Mouse (Mus musculus): ENCODE data around the gene Igflr1. TPM values are rescaled to one million over a fixed set of nuclear protein-coding genes. Genes with fewer than 3 reads are reported as not detected.

Gene Igflr1
- total and polyA plus RNA-seq, 3 experiments, result 0.23 to 3.7 (median 0.75) TPM

DNA sequence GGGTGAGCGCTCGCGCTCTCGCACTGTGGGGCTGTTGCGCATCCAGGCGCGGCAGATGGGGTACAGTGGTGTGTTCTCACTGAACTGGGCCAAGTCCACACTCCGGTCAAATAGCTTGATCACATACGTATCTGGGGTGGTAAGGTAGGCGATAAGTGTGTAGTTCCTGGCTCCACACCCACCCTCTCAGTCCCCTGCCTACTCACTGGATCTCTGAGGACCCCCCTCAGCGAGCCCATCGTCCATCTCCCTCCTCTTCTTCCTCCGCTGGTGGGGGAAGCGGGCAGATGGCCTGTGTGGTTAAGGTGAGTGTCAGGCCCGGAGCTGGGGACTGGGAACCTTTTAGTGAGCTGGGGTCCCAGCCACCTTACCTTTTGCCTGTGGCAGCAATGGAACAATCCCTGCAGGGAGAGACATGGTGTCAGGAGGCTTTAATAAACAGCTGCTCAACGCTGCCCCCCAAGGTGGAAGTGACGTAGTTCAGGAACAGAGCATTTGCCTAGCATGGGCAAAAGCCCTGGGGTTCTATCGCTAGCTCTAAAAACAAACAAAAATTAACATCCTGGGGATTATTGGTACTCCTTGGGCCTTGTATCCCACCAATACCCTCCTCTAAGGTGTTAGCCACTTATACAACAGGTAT lies 8.2 kb upstream of the Igflr1 start:
- peaks cover 3% of the 10 kb centered on the region for H3K4me1 ChIP-seq (ENCODE audit: control insufficient read depth, insufficient read depth, low read length)
- H3K4me3 ChIP-seq, result no peak overlapping the region
- WGBS, result 92% methylated on average over 18 of the region's 18 CpGs
- H3K9ac ChIP-seq (ENCODE audit: low read depth, low read length), result no peak overlapping the region
- intact Hi-C loops (cut with DNase I), result no loop called here
- no peaks in the 10 kb centered on the region for H3K36me3 ChIP-seq (ENCODE audit: control insufficient read depth, insufficient read depth, low read length)
- H3K27me3 ChIP-seq (ENCODE audit: control insufficient read depth, insufficient read depth, low read length), result no peaks in the 10 kb centered on the region
- TF ChIP-seq CTCF (IDR thresholded peaks at IDR 0.05) (peak; percentile 44), EP300 (IDR thresholded peaks at IDR 0.05; ENCODE audit: insufficient read depth, low read depth, low read length) (no peak)
- H3K79me2 ChIP-seq (replicated peaks; ENCODE audit: control insufficient read depth, insufficient read depth, low read length), result no peaks in the 10 kb centered on the region
- DNase-seq, result no peak
- H3K27ac ChIP-seq, result no peak overlapping the region

DNA sequence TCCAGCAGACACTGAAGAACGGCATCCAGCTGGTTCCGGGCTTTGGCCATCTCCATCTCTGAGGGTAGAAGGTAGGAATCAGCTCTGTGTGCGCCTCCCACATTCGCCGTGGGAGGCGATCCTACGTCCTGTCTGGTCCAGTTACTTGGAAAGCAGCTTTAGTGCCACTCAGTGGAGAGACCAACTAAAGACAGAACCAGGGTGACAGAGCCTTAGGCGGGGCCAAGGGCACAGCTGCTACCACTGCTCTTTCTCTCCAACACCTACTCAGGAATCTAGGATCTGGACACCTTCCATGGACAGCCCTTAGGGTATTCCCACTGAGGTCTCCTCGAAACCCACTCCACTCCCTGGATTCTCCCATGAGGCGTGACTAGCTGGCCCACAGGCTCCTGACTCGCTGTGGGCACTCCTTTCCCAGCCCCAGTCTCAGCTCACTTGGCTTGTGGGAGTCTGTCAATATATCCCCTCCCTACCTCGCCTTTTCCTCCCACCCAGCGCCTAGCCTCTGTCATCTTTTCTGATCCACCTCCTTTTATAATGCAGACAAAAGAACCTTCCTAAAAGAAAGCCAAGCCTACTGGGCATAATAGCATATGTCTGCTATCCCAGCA lies 7.2 kb upstream of the Igflr1 start:
- TF ChIP-seq POLR2A (IDR thresholded peaks at IDR 0.05; ENCODE audit: insufficient read depth, low read depth, low read length), result no peak
- no peak for TF ChIP-seq EP300 (IDR thresholded peaks at IDR 0.05; ENCODE audit: insufficient read depth, low read depth, low read length)
- TF ChIP-seq CTCF (IDR thresholded peaks at IDR 0.05), result no peak
- Histone ChIP-seq H3K4me1 (ENCODE audit: control insufficient read depth, insufficient read depth, low read length) (peaks cover 3% of the 10 kb centered on the region), H3K9ac (ENCODE audit: low read depth, low read length) (no peak overlapping the region), H3K27me3 (ENCODE audit: control insufficient read depth, insufficient read depth, low read length) (no peaks in the 10 kb centered on the region), H3K79me2 (replicated peaks; ENCODE audit: control insufficient read depth, insufficient read depth, low read length) (no peaks in the 10 kb centered on the region), H3K27ac (peak overlapping the region; percentile 68), H3K4me3 (no peak overlapping the region), H3K36me3 (ENCODE audit: control insufficient read depth, insufficient read depth, low read length) (no peaks in the 10 kb centered on the region)
- no peak for DNase-seq
- 67% methylated on average over 13 of the region's 13 CpGs for WGBS
- intact Hi-C loops (cut with DNase I), result no loop called here

DNA sequence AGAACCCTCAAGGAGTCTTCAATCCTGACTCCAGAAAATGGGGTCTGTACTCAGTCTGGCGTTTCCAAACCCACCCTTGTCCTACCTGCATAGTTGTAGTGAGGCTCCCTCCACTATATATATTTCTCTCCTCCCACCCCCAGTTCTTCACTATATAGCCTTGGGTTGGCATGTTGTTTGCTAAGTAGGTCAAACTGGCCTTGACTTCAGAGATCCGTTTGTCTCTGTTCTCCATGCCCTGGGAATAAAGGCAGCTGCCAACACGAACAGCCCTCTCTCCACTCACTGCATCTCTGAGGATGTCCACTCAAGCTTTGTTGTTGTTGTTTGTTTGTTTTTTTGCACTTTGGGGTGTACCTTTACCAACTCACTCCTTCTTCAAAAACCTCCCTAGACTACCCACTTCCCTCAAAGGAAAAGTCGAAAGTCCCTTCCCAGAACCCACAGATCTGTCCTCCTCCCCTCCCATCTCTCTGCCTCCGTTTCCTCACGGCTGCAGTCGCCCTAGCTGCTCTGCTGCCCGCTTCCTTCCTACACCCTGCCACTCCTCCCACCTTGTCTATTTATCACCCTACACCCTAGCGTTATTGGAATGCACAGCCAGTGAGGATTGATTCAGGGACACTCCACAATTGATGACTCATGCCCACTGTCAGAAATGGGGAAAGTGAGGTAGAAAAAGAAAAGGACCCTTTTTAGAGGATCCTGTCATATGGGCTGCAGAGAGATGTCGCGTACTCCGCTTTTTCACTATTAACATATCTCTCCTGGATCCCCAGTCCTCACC lies 6.4 kb upstream of the Igflr1 start:
- TF ChIP-seq CTCF (IDR thresholded peaks at IDR 0.05), result no peak
- no peak for TF ChIP-seq EP300 (IDR thresholded peaks at IDR 0.05; ENCODE audit: insufficient read depth, low read depth, low read length)
- no peak for TF ChIP-seq POLR2A (IDR thresholded peaks at IDR 0.05; ENCODE audit: insufficient read depth, low read depth, low read length)
- H3K9ac ChIP-seq (ENCODE audit: low read depth, low read length), result peak overlapping the region; percentile 86
- WGBS, result 7% methylated on average over 12 of the region's 12 CpGs
- peaks cover 4% of the 10 kb centered on the region for H3K4me1 ChIP-seq (ENCODE audit: control insufficient read depth, insufficient read depth, low read length)
- peak overlapping the region; percentile 64 for H3K4me3 ChIP-seq
- H3K27ac ChIP-seq, result peak overlapping the region; percentile 68
- H3K36me3 ChIP-seq (ENCODE audit: control insufficient read depth, insufficient read depth, low read length), result no peaks in the 10 kb centered on the region
- H3K27me3 ChIP-seq (ENCODE audit: control insufficient read depth, insufficient read depth, low read length), result no peaks in the 10 kb centered on the region
- intact Hi-C loops (cut with DNase I), result no loop called here
- no peaks in the 10 kb centered on the region for H3K79me2 ChIP-seq (replicated peaks; ENCODE audit: control insufficient read depth, insufficient read depth, low read length)
- DNase-seq, result no peak

DNA sequence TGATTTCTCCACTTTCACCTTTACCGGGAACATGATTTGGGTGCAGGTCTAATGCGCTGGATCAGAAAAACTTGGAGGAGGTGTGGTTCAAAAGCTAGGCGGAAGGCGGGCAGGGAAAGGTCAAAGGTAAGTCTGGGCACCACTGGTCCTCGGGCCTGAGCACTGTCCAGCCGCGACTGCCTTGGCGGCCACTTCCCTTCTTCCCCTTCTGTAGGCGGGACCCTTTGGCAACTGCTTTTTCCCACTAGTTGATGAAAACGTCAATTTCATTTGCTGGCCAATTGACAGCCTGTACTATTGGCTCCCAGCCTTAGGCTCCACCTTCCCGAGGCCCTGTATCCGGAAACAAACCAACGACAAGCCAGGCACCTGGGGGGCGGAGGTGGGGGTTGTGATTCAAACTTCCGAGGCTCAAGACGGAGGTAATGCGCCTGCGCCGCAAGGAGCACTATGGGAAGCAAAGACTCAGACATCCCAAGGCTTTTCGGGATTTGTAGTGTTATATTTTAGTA lies 5.7 kb upstream of the Igflr1 start, which contains the start of gene Lin37:
Gene Lin37, minus strand, starts transcription at position 396 of the 512 bp plus-strand sequence.
- Histone ChIP-seq H3K9ac (ENCODE audit: low read depth, low read length) (peak within 1 kb of the TSS; percentile 86), H3K27me3 (ENCODE audit: control insufficient read depth, insufficient read depth, low read length) (no peaks in the 10 kb centered on the region), H3K4me1 (ENCODE audit: control insufficient read depth, insufficient read depth, low read length) (peaks cover 5% of the 10 kb centered on the region), H3K4me3 (peak within 1 kb of the TSS; percentile 64), H3K36me3 (ENCODE audit: control insufficient read depth, insufficient read depth, low read length) (no peaks in the 10 kb centered on the region), H3K27ac (peak within 1 kb of the TSS; percentile 68), H3K79me2 (replicated peaks; ENCODE audit: control insufficient read depth, insufficient read depth, low read length) (no peaks in the 10 kb centered on the region)
- peak; percentile 87 for TF ChIP-seq POLR2A (IDR thresholded peaks at IDR 0.05; ENCODE audit: insufficient read depth, low read depth, low read length)
- no peak for TF ChIP-seq CTCF (IDR thresholded peaks at IDR 0.05)
- TF ChIP-seq EP300 (IDR thresholded peaks at IDR 0.05; ENCODE audit: insufficient read depth, low read depth, low read length), result 0 out of 2 replicates have a peak, but pooled peaks have one; percentile 41
- intact Hi-C loops (cut with DNase I), result no loop called here
- DNase-seq, result peak; percentile 91 to 98
- 0% methylated on average over 20 of the region's 20 CpGs for WGBS

DNA sequence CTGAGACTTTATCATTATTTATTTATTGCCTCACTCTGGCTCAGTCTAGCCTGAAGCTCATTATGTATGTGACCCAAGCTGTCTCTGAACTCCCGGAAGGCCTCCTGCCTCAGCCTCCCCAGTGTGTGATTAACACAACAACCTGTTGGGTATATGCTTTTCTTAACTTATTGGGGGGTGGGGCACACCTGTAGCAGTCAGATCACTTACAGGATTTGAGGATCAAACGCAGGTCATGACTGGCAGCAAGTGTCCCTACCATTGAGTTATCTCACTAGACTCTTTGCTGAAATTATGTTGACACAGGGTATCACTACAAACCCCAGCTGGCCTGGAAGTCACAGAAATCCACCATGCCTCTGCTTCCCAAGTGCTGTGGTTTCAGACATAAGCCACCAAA lies 4.9 kb upstream of the Igflr1 start:
- no peak overlapping the region for H3K9ac ChIP-seq (ENCODE audit: low read depth, low read length)
- no peaks in the 10 kb centered on the region for H3K79me2 ChIP-seq (replicated peaks; ENCODE audit: control insufficient read depth, insufficient read depth, low read length)
- peaks cover 5% of the 10 kb centered on the region for H3K4me1 ChIP-seq (ENCODE audit: control insufficient read depth, insufficient read depth, low read length)
- intact Hi-C loops (cut with DNase I), result no loop called here
- H3K36me3 ChIP-seq (ENCODE audit: control insufficient read depth, insufficient read depth, low read length), result no peaks in the 10 kb centered on the region
- TF ChIP-seq CTCF (IDR thresholded peaks at IDR 0.05) (no peak), EP300 (IDR thresholded peaks at IDR 0.05; ENCODE audit: insufficient read depth, low read depth, low read length) (no peak), POLR2A (IDR thresholded peaks at IDR 0.05; ENCODE audit: insufficient read depth, low read depth, low read length) (no peak)
- no peak for DNase-seq
- no peaks in the 10 kb centered on the region for H3K27me3 ChIP-seq (ENCODE audit: control insufficient read depth, insufficient read depth, low read length)
- H3K4me3 ChIP-seq, result no peak overlapping the region
- H3K27ac ChIP-seq, result no peak overlapping the region; the same call in 1 of the 2 replicates
- WGBS, result 60% methylated on average over 2 of the region's 2 CpGs

All from heart, adult 2 months (tissue).